Mouse (Mus musculus) C2C12 (cell line): ENCODE data around the gene Malrd1.

Experiments
- CEBPB ChIP-seq: IDR thresholded peaks from one replicate; pipeline ENCODE4 v1.6.1; 2011; ENCODE audit warnings: low read depth, mild to moderate bottlenecking, control low read depth, moderate library complexity
- CTCF ChIP-seq: IDR thresholded peaks from one replicate; pipeline ENCODE4 v1.5.1; 2011; ENCODE audit not compliant: control insufficient read depth, insufficient read depth, insufficient read length
- FOSL1 ChIP-seq: IDR thresholded peaks from one replicate; pipeline ENCODE4 v1.8.0; 2011; ENCODE audit warnings: mild to moderate bottlenecking, low read length; ENCODE audit not compliant: poor library complexity, insufficient read depth, severe bottlenecking
- MAX ChIP-seq: IDR thresholded peaks from one replicate; pipeline ENCODE4 v1.6.1; 2011; ENCODE audit warnings: mild to moderate bottlenecking, control low read depth
- MYOD1 ChIP-seq: IDR thresholded peaks from one replicate; pipeline ENCODE4 v1.6.1; 2011; ENCODE audit warnings: low read depth; ENCODE audit not compliant: control insufficient read depth, insufficient read length
- MYOG ChIP-seq: IDR thresholded peaks from one replicate; pipeline ENCODE4 v1.6.1; 2011; ENCODE audit not compliant: control insufficient read depth, insufficient read length; ENCODE audit errors: extremely low read depth
- USF1 ChIP-seq: IDR thresholded peaks from one replicate; pipeline ENCODE4 v1.6.1; 2011; ENCODE audit warnings: low read depth, mild to moderate bottlenecking, control low read depth, moderate library complexity

- TF ChIP-seq MAX = no peak
- no peak for TF ChIP-seq CTCF
- TF ChIP-seq CEBPB = no peak
- no peak for TF ChIP-seq USF1
- TF ChIP-seq MYOG = no peak
- TF ChIP-seq FOSL1 = no peak
- TF ChIP-seq MYOD1 = no peak
These were observed 637.1 kb downstream of the Malrd1 start for GRCm38 (mm10) chr2:16163246-16163989.
